Mouse (Mus musculus): ENCODE measurements around the gene Rfc2. TPM values are rescaled to one million over a fixed set of nuclear protein-coding genes. Genes with fewer than 3 reads are reported as not detected.

Rfc2 gene
- total and polyA plus RNA-seq, 2 experiments from 2014 or later = 58.1 to 155 TPM

- no peak for ATAC-seq (ENCODE audit: low FRiP score)
- Histone ChIP-seq H3K27ac (ENCODE audit: low read depth, low read length) (peak overlapping the region; percentile 89), H3K9me3 (ENCODE audit: low read length) (no peaks in the 10 kb centered on the region), H3K4me3 (ENCODE audit: low read depth, low read length) (peak overlapping the region; percentile 94), H3K27me3 (ENCODE audit: insufficient read depth, low read length) (no peaks in the 10 kb centered on the region), H3K4me1 (ENCODE audit: insufficient read depth, low read length) (peaks cover 28% of the 10 kb centered on the region; the same call in 1 of the 2 replicates), H3K9ac (replicated peaks; ENCODE audit: low read length, poor library complexity, severe bottlenecking) (peak overlapping the region; percentile 81), H3K4me2 (ENCODE audit: low read depth, low read length, poor library complexity, severe bottlenecking) (peak overlapping the region; percentile 89), H3K36me3 (ENCODE audit: insufficient read depth, low read length) (no peaks in the 10 kb centered on the region)
- DNase-seq (ENCODE audit: low spot score) = no peak
- 6% methylated on average over 6 of the region's 6 CpGs for WGBS
- TF ChIP-seq CTCF (IDR thresholded peaks at IDR 0.05) = no peak; the same call in 1 of the 2 replicates
Observed at GRCm38 (mm10) chr5:134550836-134551232, 30.3 kb upstream of the Rfc2 start.

- peak overlapping the region; percentile 89 for H3K4me2 ChIP-seq (ENCODE audit: low read depth, low read length, poor library complexity, severe bottlenecking)
- DNase-seq (ENCODE audit: low spot score) (peak; percentile 78), ATAC-seq (ENCODE audit: low FRiP score) (peak; percentile 35; the same call in 1 of the 2 replicates)
- H3K27ac ChIP-seq (ENCODE audit: low read depth, low read length) = peak overlapping the region; percentile 89
- H3K36me3 ChIP-seq (ENCODE audit: insufficient read depth, low read length) = no peaks in the 10 kb centered on the region
- 1% methylated on average over 48 of the region's 52 CpGs for WGBS
- H3K9me3 ChIP-seq (ENCODE audit: low read length) = no peaks in the 10 kb centered on the region
- H3K9ac ChIP-seq (replicated peaks; ENCODE audit: low read length, poor library complexity, severe bottlenecking) = peak overlapping the region; percentile 81
- peak overlapping the region; percentile 94 for H3K4me3 ChIP-seq (ENCODE audit: low read depth, low read length)
- peaks cover 24% of the 10 kb centered on the region; the same call in 1 of the 2 replicates for H3K4me1 ChIP-seq (ENCODE audit: insufficient read depth, low read length)
- TF ChIP-seq CTCF (IDR thresholded peaks at IDR 0.05) = no peak
- no peaks in the 10 kb centered on the region for H3K27me3 ChIP-seq (ENCODE audit: insufficient read depth, low read length)
Observed at GRCm38 (mm10) chr5:134551233-134552109, 29.7 kb upstream of the Rfc2 start.

GRCm38 (mm10) chr5:134552110-134552972 lies 28.8 kb upstream of the Rfc2 start, which contains the start of gene Clip2:
TSS of gene Clip2 (minus strand) at chr5:134552434.
- Histone ChIP-seq H3K9me3 (ENCODE audit: low read length) (no peaks in the 10 kb centered on the region), H3K27ac (ENCODE audit: low read depth, low read length) (peak within 1 kb of the TSS; percentile 89), H3K9ac (replicated peaks; ENCODE audit: low read length, poor library complexity, severe bottlenecking) (peak within 1 kb of the TSS; percentile 81), H3K4me2 (ENCODE audit: low read depth, low read length, poor library complexity, severe bottlenecking) (peak within 1 kb of the TSS; percentile 89), H3K36me3 (ENCODE audit: insufficient read depth, low read length) (no peaks in the 10 kb centered on the region), H3K4me1 (ENCODE audit: insufficient read depth, low read length) (peaks cover 21% of the 10 kb centered on the region; the same call in 1 of the 2 replicates), H3K4me3 (ENCODE audit: low read depth, low read length) (peak within 1 kb of the TSS; percentile 94), H3K27me3 (ENCODE audit: insufficient read depth, low read length) (no peaks in the 10 kb centered on the region)
- ATAC-seq (ENCODE audit: low FRiP score) (peak; percentile 93), DNase-seq (ENCODE audit: low spot score) (peak; percentile 99)
- peak; percentile 39 for TF ChIP-seq CTCF (IDR thresholded peaks at IDR 0.05)
- WGBS = under 1% methylated on average over 52 of the region's 61 CpGs

GRCm38 (mm10) chr5:134553951-134554546 lies 27.1 kb upstream of the Rfc2 start:
- Histone ChIP-seq H3K27me3 (ENCODE audit: insufficient read depth, low read length) (no peaks in the 10 kb centered on the region), H3K9me3 (ENCODE audit: low read length) (no peaks in the 10 kb centered on the region), H3K4me3 (ENCODE audit: low read depth, low read length) (no peak overlapping the region), H3K9ac (replicated peaks; ENCODE audit: low read length, poor library complexity, severe bottlenecking) (no peak overlapping the region), H3K36me3 (ENCODE audit: insufficient read depth, low read length) (no peaks in the 10 kb centered on the region), H3K27ac (ENCODE audit: low read depth, low read length) (no peak overlapping the region), H3K4me2 (ENCODE audit: low read depth, low read length, poor library complexity, severe bottlenecking) (no peak overlapping the region), H3K4me1 (ENCODE audit: insufficient read depth, low read length) (peaks cover 18% of the 10 kb centered on the region; the same call in 1 of the 2 replicates)
- no peak for ATAC-seq (ENCODE audit: low FRiP score)
- TF ChIP-seq CTCF (IDR thresholded peaks at IDR 0.05) = no peak
- no peak for DNase-seq (ENCODE audit: low spot score)
- 92% methylated on average over 5 of the region's 5 CpGs for WGBS

GRCm38 (mm10) chr5:134555463-134556164 lies 25.6 kb upstream of the Rfc2 start:
- no peak overlapping the region for H3K27ac ChIP-seq (ENCODE audit: low read depth, low read length)
- H3K4me2 ChIP-seq (ENCODE audit: low read depth, low read length, poor library complexity, severe bottlenecking) = peak overlapping the region; percentile 28
- H3K4me3 ChIP-seq (ENCODE audit: low read depth, low read length) = no peak overlapping the region
- DNase-seq (ENCODE audit: low spot score) = peak; percentile 70
- ATAC-seq (ENCODE audit: low FRiP score) = no peak
- no peak overlapping the region for H3K9ac ChIP-seq (replicated peaks; ENCODE audit: low read length, poor library complexity, severe bottlenecking)
- H3K36me3 ChIP-seq (ENCODE audit: insufficient read depth, low read length) = no peaks in the 10 kb centered on the region
- H3K27me3 ChIP-seq (ENCODE audit: insufficient read depth, low read length) = no peaks in the 10 kb centered on the region
- peaks cover 14% of the 10 kb centered on the region; the same call in 1 of the 2 replicates for H3K4me1 ChIP-seq (ENCODE audit: insufficient read depth, low read length)
- 14% methylated on average over 20 of the region's 20 CpGs for WGBS
- TF ChIP-seq CTCF (IDR thresholded peaks at IDR 0.05) = no peak
- H3K9me3 ChIP-seq (ENCODE audit: low read length) = no peaks in the 10 kb centered on the region
